Mouse (Mus musculus): ENCODE data around the gene Lrmda. TPM values are rescaled to one million over a fixed set of nuclear protein-coding genes. Genes with fewer than 3 reads are reported as not detected.

Lrmda gene
- total and polyA plus RNA-seq, 3 experiments: 5.1 to 5.9 TPM; not detected in 1

DNA sequence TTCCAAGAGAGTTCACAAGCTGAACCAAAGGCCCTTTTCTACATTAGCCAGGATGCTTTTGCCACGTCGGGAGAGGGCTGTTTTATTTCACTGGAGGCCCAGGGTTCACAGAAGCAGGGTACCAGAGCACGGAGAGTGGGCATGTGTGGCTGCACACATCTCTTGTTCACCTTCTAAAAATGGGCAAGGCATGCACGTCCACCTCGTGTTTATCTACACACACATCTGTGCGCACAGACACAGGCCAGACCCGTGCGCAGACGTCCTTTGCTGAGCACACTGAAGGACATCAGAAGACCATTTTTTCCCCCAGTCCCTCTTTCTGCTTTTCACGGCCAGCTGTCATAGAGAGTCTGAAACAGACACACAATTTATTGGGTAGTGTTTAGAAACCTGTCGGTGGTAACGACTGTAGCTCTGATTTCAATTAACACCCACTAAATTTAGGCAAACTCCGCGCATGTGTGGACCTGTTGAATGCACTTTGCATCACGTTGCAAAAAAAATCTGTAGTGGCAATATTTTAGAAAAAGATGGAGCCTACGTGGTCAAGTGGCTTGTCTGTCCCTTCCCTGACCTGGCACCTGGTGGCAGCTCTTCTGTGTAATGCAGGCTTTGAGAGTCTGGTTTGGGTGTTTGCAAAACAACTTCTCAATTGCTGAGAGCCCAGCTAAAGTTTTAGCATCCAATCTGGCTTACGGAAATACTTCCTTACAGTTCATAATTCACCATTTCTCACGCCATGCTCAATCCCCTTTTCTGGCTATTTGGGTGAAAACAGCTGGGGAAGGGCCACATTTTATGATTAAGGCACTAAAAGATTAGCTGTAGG is 28.8 kb downstream of the Lrmda start:
- no peak overlapping the region for H3K4me3 ChIP-seq (ENCODE audit: control insufficient read depth in 1 of 2, insufficient read depth in 1 of 2, low read depth in 2 of 2, low read length in 2 of 2)

DNA sequence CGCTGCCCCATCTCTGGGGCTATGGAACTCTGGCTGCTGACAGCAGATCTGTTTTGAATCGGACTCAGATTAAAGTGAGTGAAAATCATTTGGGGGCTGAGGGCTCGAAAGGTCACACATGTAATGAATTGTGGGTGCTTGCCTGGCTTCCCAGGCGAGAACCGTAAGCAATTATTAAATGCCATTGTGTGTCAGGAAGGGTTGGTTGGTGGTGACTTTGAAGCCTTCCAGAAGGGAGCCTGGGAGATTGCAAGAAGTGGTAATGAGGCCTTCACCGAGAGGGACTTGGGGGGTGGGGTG is 29.3 kb downstream of the Lrmda start:
- no peak overlapping the region for H3K27ac ChIP-seq (ENCODE audit: control insufficient read depth, low read depth, low read length)

More for the DNA sequence above, 28.8 kb downstream of the Lrmda start:
- Histone ChIP-seq H3K36me3 (ENCODE audit: control insufficient read depth in 1 of 2, insufficient read depth in 2 of 2, low read length in 2 of 2) (peaks cover 0 to 3% of the 10 kb centered on the region in 2 experiments; a peak in 1 of 4 replicates), H3K27ac (ENCODE audit: control insufficient read depth, low read depth, low read length) (no peak overlapping the region), H3K4me1 (ENCODE audit: control insufficient read depth in 1 of 2, insufficient read depth in 2 of 2, low read length in 2 of 2) (peaks cover 0 to 5% of the 10 kb centered on the region in 2 experiments; a peak in 2 of 4 replicates), H3K9me3 (replicated peaks; ENCODE audit: insufficient read depth, low read length) (no peaks in the 10 kb centered on the region), H3K27me3 (ENCODE audit: control insufficient read depth in 1 of 2, insufficient read depth in 2 of 2, low read length in 2 of 2) (no peaks in the 10 kb centered on the region), H3K79me2 (ENCODE audit: control insufficient read depth, insufficient read depth, low read length, poor library complexity) (no peaks in the 10 kb centered on the region), H3K9ac (ENCODE audit: control insufficient read depth, low read depth, low read length, poor library complexity, severe bottlenecking) (no peak overlapping the region)
- no peak for TF ChIP-seq GATA1 (IDR thresholded peaks at IDR 0.05; ENCODE audit: low read depth, low read length)
- TF ChIP-seq TBP (IDR thresholded peaks at IDR 0.05; ENCODE audit: low read depth, low read length): no peak
- no peak for TF ChIP-seq ZMIZ1 (IDR thresholded peaks at IDR 0.05; ENCODE audit: low read depth, low read length)
- TF ChIP-seq USF2 (IDR thresholded peaks at IDR 0.05; ENCODE audit: borderline replicate concordance in 1 of 2, insufficient read depth in 1 of 2, low read depth in 1 of 2, low read length in 2 of 2): no peak
- no peak for TF ChIP-seq ELF1 (IDR thresholded peaks at IDR 0.05; ENCODE audit: low read depth, low read length)
- TF ChIP-seq POLR2AphosphoS2 (IDR thresholded peaks at IDR 0.05; ENCODE audit: low read length): no peak
- TF ChIP-seq RCOR1 (IDR thresholded peaks at IDR 0.05; ENCODE audit: low read depth, low read length): no peak
- no peak for TF ChIP-seq SMC3 (IDR thresholded peaks at IDR 0.05; ENCODE audit: low read depth, low read length)
- no peak for TF ChIP-seq SIN3A (IDR thresholded peaks at IDR 0.05; ENCODE audit: low read length)
- no peak for TF ChIP-seq MYB (IDR thresholded peaks at IDR 0.05; ENCODE audit: low read depth, low read length)
- no peak for TF ChIP-seq MEF2A (IDR thresholded peaks at IDR 0.05; ENCODE audit: extremely low read depth, insufficient replicate concordance, low read depth, low read length, poor library complexity, severe bottlenecking)
- TF ChIP-seq ZC3H11A (IDR thresholded peaks at IDR 0.05; ENCODE audit: low read depth, low read length): no peak
- DNase-seq (ENCODE audit: low read depth, low spot score): no peak

More for the DNA sequence above, 29.3 kb downstream of the Lrmda start:
- Histone ChIP-seq H3K36me3 (ENCODE audit: control insufficient read depth in 1 of 2, insufficient read depth in 2 of 2, low read length in 2 of 2) (peaks cover 0 to 3% of the 10 kb centered on the region in 2 experiments; a peak in 1 of 4 replicates), H3K9me3 (replicated peaks; ENCODE audit: insufficient read depth, low read length) (no peaks in the 10 kb centered on the region), H3K4me1 (ENCODE audit: control insufficient read depth in 1 of 2, insufficient read depth in 2 of 2, low read length in 2 of 2) (peaks cover 0 to 5% of the 10 kb centered on the region in 2 experiments; a peak in 2 of 4 replicates), H3K9ac (ENCODE audit: control insufficient read depth, low read depth, low read length, poor library complexity, severe bottlenecking) (no peak overlapping the region), H3K27me3 (ENCODE audit: control insufficient read depth in 1 of 2, insufficient read depth in 2 of 2, low read length in 2 of 2) (no peaks in the 10 kb centered on the region), H3K4me3 (ENCODE audit: control insufficient read depth in 1 of 2, insufficient read depth in 1 of 2, low read depth in 2 of 2, low read length in 2 of 2) (no peak overlapping the region), H3K79me2 (ENCODE audit: control insufficient read depth, insufficient read depth, low read length, poor library complexity) (no peaks in the 10 kb centered on the region)
- no peak for DNase-seq (ENCODE audit: low read depth, low spot score)
- TF ChIP-seq EP300 (IDR thresholded peaks at IDR 0.05; ENCODE audit: low read depth in 1 of 2, low read length in 2 of 2) (no peak), MEF2A (IDR thresholded peaks at IDR 0.05; ENCODE audit: extremely low read depth, insufficient replicate concordance, low read depth, low read length, poor library complexity, severe bottlenecking) (no peak), POLR2A (IDR thresholded peaks at IDR 0.05; ENCODE audit: control insufficient read depth in 1 of 2, insufficient read depth in 1 of 2, low read depth in 1 of 2, low read length in 2 of 2, poor library complexity in 1 of 2) (no peak), ZKSCAN1 (IDR thresholded peaks at IDR 0.05; ENCODE audit: low read depth, low read length) (no peak), CTCF (IDR thresholded peaks at IDR 0.05 in 2 of 3, conservative IDR thresholded peaks at IDR 0.05 in 1 of 3; ENCODE audit: control insufficient read depth in 1 of 3, insufficient read depth in 1 of 3, low read depth in 2 of 3, low read length in 3 of 3, poor library complexity in 1 of 3, severe bottlenecking in 1 of 3) (no peak), HCFC1 (IDR thresholded peaks at IDR 0.05; ENCODE audit: low read depth, low read length) (no peak), SIN3A (IDR thresholded peaks at IDR 0.05; ENCODE audit: low read length) (no peak), KAT2A (conservative IDR thresholded peaks at IDR 0.05; ENCODE audit: low read depth, low read length) (no peak), MAZ (IDR thresholded peaks at IDR 0.05; ENCODE audit: low read depth, low read length) (no peak), ELF1 (IDR thresholded peaks at IDR 0.05; ENCODE audit: low read depth, low read length) (no peak), TAL1 (IDR thresholded peaks at IDR 0.05; ENCODE audit: low read length) (no peak), RCOR1 (IDR thresholded peaks at IDR 0.05; ENCODE audit: low read depth, low read length) (no peak), GABPA (IDR thresholded peaks at IDR 0.05; ENCODE audit: low read depth, low read length) (no peak), ZMIZ1 (IDR thresholded peaks at IDR 0.05; ENCODE audit: low read depth, low read length) (no peak), USF1 (IDR thresholded peaks at IDR 0.05; ENCODE audit: low read depth, low read length) (no peak), SMC3 (IDR thresholded peaks at IDR 0.05; ENCODE audit: low read depth, low read length) (no peak)
